Mouse (Mus musculus) cerebellum, adult 2 months (tissue): Measurements from ENCODE around the gene Lsm14a.

Experiments
- CTCF ChIP-seq: fragments of 200-500 bp; IDR thresholded peaks from 2 replicates; pipeline ENCODE4 v1.5.1; 2011; ENCODE audit warnings: low read depth, mild to moderate bottlenecking, control low read depth, low read length, moderate library complexity, borderline replicate concordance; ENCODE audit not compliant: insufficient read depth
- POLR2A ChIP-seq: fragments of 200-500 bp; IDR thresholded peaks from 2 replicates; pipeline ENCODE4 v1.6.1; 2011; ENCODE audit warnings: low read length, control low read depth, borderline replicate concordance; ENCODE audit not compliant: insufficient read depth

DNA sequence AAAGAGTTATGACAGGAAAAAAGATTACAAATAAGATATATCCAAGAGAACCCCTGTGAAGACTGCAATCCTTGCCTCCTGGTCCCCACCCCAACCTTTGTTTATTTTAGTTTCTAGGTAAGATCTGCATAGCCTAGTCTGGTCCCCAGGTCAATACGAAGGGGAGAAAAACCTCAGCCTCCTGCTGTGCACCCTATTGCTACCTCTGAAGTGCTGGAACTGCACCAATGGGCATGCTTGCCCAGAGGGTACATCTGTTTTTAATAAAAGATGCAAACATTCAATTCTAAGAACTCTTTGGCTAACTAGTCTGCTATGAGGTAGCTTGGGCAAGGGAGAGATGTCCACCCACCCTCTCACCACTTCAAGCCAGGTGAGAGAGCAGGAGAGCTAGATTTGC lies 19.2 kb downstream of the Lsm14a start:
- TF ChIP-seq CTCF (no peak), POLR2A (no peak)
